Mouse (Mus musculus): Measurements from ENCODE around the gene 4930522L14Rik. TPM values are rescaled to one million over a fixed set of nuclear protein-coding genes. Genes with fewer than 3 reads are reported as not detected.
"Not testable (repeated sequence)": the region's sequence is repeated elsewhere in the genome, so short reads cannot be mapped to it uniquely, and the experiment has no call there.

Gene 4930522L14Rik
- 2.1 and 2.6 TPM in 2 replicates for polyA plus RNA-seq (2012; rRNA removed)

- peak; percentile 33 to 67 for DNase-seq (ENCODE audit: extremely low spot score in 1 of 2, low spot score in 1 of 2)
These were observed at the start of gene 4930522L14Rik for GRCm38 (mm10) chr5:109751391-109752071. 4930522L14Rik (minus strand) TSS chr5:109751886.

GRCm38 (mm10) chr5:109801466-109801865 lies 49.8 kb upstream of the 4930522L14Rik start:
- not testable (repeated sequence) for DNase-seq (ENCODE audit: extremely low spot score in 1 of 2, low spot score in 1 of 2)

- DNase-seq (ENCODE audit: extremely low spot score in 1 of 2, low spot score in 1 of 2), result not testable (repeated sequence)
These were observed 48.3 kb upstream of the 4930522L14Rik start for GRCm38 (mm10) chr5:109799948-109800347.

- DNase-seq (ENCODE audit: extremely low spot score in 1 of 2, low spot score in 1 of 2), result not testable (repeated sequence)
These were observed 45.3 kb upstream of the 4930522L14Rik start for GRCm38 (mm10) chr5:109797017-109797416.

- peak; percentile 7 to 30 for DNase-seq (ENCODE audit: extremely low spot score in 1 of 2, low spot score in 1 of 2)
These were observed 44.4 kb upstream of the 4930522L14Rik start for GRCm38 (mm10) chr5:109795967-109796652.

GRCm38 (mm10) chr5:109752073-109752780 lies 541 bp upstream of the 4930522L14Rik start:
- DNase-seq (ENCODE audit: extremely low spot score in 1 of 2, low spot score in 1 of 2), result not testable (repeated sequence)

GRCm38 (mm10) chr5:109745081-109745480 lies 6.6 kb downstream of the 4930522L14Rik start:
- DNase-seq (ENCODE audit: extremely low spot score in 1 of 2, low spot score in 1 of 2), result not testable (repeated sequence)

GRCm38 (mm10) chr5:109717341-109717740 lies 34.3 kb downstream of the 4930522L14Rik start:
- not testable (repeated sequence) for DNase-seq (ENCODE audit: extremely low spot score in 1 of 2, low spot score in 1 of 2)

GRCm38 (mm10) chr5:109691205-109691965 lies 60.3 kb downstream of the 4930522L14Rik start:
- DNase-seq (ENCODE audit: extremely low spot score in 1 of 2, low spot score in 1 of 2), result not testable (repeated sequence)

GRCm38 (mm10) chr5:109690537-109691201 lies 61.0 kb downstream of the 4930522L14Rik start, which contains the start of gene 5430403G16Rik:
5430403G16Rik (minus strand) TSS chr5:109691041.
- peak; percentile 76 to 82 for DNase-seq (ENCODE audit: extremely low spot score in 1 of 2, low spot score in 1 of 2)

Other genes starting within 250 kb of the 4930522L14Rik start
- 28.0 and 30.2 TPM in 2 replicates for gene Crlf2, start 192.9 kb downstream of the 4930522L14Rik start, polyA plus RNA-seq (2012; rRNA removed)
- 1.2 and 1.3 TPM in 2 replicates for gene 5430403G16Rik, start 60.8 kb downstream of the 4930522L14Rik start, polyA plus RNA-seq (2012; rRNA removed)
- 0.10 and 0.17 TPM in 2 replicates for gene Gm15446, start 171.5 kb upstream of the 4930522L14Rik start, polyA plus RNA-seq (2012; rRNA removed)
- 46.2 and 56.6 TPM in 2 replicates for gene Zfp932, start 244.6 kb upstream of the 4930522L14Rik start, polyA plus RNA-seq (2012; rRNA removed)

All from frontal cortex, adult 2 months (tissue).